Mouse (Mus musculus) hindlimb bud, embryonic 11.5 days (tissue): ENCODE data around the gene Hopx.
A peak's percentile ranks its signal among the peaks of the same experiment; 100 is the strongest.

ENCODE experiments used
- DNase-seq: peaks from one replicate; pipeline ENCODE4 v3.0.0-alpha.2; 2012; ENCODE audit warnings: low read depth, low spot score; ENCODE audit errors: extremely low spot score

Gene Hopx

GRCm38 (mm10) chr5:77073794-77074193 is 41.1 kb downstream of the Hopx start:
- DNase-seq: no peak

- DNase-seq: no peak
These were observed 43.3 kb downstream of the Hopx start for GRCm38 (mm10) chr5:77071626-77072025.

DNA sequence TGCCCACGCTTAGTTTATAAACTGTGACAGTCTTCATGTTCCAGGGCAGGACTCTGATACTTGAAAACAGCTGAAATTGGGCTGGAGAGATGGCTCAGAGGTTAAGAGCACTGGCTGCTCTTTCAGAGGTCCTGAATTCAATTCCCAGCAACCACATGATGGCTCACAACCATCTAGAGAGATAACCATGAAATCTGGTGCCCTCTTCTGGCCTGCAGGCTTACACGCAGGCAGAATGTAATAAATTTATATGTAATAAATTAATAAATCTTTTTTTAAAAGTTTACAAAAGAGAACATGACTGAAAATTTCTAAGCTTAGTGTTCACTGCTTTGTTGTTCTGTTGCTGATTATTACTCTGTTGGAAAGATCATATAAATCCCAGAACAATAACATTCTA is 43.9 kb downstream of the Hopx start:
- DNase-seq: no peak

DNA sequence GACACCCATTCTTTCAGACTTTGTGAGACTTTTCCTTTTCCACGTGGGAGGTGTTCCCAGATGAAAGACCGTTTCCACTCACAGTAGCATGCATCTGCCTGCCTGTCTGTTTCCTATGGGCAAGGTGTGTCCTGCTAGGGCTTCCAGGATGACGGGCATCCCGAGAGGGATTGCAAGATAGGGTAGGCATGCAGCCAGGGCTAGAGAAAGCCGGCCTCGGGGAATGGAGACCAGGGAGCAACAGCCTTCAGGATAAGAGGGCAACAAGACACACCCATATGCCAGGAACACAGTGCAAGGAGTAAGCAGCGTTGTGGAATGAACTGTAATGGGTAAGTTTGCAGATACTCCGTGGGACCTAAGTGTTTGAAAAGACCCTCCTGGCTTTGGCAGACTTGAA is 47.6 kb downstream of the Hopx start:
- no peak for DNase-seq

- DNase-seq: peak; percentile 5
These were observed 53.4 kb downstream of the Hopx start for GRCm38 (mm10) chr5:77061372-77062038.

DNA sequence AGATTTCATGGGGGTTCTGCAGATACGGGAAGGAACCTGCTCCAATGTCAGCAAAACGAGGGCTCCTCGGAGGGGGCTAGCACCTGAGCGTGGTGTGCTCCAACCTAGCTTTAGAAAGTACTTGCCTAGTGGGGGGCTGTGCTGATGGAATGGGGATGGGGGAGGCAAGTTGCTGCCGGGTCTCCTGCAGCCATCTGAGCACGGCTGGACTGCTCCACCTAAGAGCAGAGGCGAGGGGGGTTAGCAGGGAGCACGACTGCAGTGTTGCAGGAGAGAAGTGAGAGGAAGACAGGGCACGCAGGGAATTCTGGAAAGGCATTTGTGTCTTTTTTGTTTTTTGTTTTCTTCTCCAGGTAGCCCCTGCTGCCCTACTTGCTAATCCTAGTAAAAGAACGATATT is 54.6 kb downstream of the Hopx start:
- DNase-seq: no peak

- DNase-seq: no peak
These were observed 58.0 kb downstream of the Hopx start for GRCm38 (mm10) chr5:77056881-77057440.

DNA sequence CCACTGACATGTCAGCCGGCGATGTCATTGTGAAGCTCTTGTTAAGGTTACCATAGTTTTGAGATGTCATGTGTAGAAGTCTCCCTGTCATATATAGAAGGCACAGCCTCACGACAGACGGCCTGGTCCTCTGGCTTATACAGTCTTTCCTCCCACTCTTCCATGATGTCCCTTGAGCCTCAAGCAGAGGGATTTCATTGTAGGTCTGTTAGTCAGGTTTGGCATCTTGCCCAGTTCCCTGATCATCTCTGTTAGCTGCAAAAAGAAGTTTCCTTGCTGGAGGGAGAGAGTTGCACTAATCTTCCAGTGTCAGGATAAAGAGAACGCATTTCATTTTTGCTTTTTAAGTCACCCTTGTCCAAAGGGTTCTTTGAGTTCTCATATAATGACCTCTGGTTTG is 62.3 kb downstream of the Hopx start:
- no peak for DNase-seq

DNA sequence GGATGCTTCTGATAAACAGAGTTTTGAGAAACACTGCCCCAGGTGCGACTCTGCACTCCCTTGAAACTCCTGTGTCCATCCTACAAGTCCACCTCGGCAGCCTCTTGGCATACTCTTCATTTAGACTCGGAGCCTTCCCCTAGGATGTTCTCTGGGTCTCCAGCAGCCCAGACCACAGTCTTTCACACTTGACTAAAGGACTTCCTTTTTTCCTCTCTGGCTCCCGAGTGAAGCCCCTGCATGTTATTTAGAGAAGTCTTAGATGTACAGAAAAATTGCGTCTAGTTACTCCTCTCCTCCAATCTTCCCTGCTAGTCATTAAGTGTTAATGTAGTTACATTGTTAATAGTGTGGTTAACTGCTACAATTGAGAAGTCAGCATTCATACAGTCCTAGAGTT is 70.6 kb downstream of the Hopx start:
- DNase-seq: no peak

DNA sequence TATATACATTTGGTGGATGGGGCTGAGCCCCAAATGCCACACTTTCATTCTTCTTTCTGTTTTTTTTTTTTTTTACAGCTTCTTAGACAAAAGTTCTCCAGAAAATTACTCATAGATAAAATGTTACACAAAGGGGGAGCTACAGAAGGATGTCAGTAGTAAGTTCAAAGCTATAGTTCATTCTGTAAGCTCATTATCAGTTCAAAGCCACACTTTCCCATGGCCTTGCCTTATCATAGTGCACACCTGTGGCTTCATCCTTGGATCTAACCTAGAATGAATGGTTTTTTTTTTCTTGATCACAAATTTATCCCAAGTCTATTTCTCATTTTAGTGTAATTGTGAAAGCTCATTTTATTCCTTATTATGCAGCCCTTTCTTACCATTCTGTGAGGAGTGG is 75.5 kb downstream of the Hopx start:
- DNase-seq: no peak

GRCm38 (mm10) chr5:77038451-77038850 is 76.5 kb downstream of the Hopx start:
- no peak for DNase-seq
